8 mouse cellular contexts compared by ENCODE assay signal in the genomic region with DNA sequence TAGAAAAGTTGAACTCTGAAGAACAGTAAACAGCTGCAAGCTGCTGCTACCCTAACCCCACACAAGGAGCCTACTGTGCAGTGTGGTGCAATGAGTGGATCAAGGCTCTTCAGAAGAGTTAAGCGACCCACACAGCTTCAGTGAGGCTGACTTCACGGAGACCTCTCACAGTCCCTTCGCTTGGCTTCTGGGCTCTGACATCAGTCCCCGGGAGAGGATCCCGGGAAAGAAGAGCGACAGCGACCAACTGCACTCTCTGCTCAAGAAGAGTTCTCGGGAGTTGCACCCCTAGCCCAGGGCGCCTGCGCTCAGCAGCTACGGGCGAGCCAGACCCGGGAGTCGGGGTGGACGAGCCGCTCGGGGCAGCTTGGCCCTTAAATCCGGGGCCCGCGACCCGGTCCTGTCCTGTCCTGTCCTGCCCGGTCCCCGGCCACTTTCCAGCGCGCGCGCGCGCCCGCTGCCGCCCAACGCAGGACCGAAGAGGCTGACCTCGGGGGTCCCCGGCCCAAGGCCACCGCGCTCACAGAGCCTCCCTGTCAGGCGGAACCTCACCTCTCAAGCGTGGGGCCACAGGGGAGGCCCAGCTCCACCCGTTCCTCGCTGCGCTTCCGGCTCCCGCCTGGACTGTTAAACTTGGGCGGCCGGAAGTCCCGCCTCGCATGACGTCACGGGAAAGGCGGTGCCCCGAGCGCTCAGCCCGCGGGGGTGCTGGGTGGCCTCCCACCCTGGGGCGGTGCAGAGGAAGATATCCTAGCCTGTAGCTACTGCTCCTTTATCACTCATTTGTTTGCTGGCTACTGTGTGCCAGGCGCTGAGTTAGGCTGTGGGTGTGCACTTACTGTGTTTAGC. TPM values are rescaled to one million over a fixed set of nuclear protein-coding genes. Genes with fewer than 3 reads are reported as not detected.
DNase-seq lines count a peak whose midpoint lies in the region; ATAC-seq lines count a peak whose summit lies in the region.

A gene (minus strand): TSS at position 650 of the 849 bp plus-strand sequence.

- peak; percentile 97 for ATAC-seq in hindbrain, embryonic 13.5 days (ENCODE audit: low FRiP score)

- peaks cover 11% of the 10 kb centered on the region for H3K4me1 ChIP-seq in hindbrain, embryonic 13.5 days (replicated peaks)

- H3K4me2 ChIP-seq in hindbrain, embryonic 13.5 days: peak within 1 kb of the TSS; percentile 88

- DNase-seq in NIH3T3 (ENCODE audit: low read depth): peak; percentile 96
- peak; percentile 94 to 96 for DNase-seq in cerebellum, postnatal 10 days
- peak; percentile 75 to 83 for DNase-seq in frontal cortex, postnatal 14 days (ENCODE audit: low spot score in 2 of 2)
- peak; percentile 81 to 84 for DNase-seq in layer of hippocampus, postnatal 25 days (ENCODE audit: extremely low spot score in 1 of 2, low spot score in 1 of 2)
- peak; percentile 95 for DNase-seq in lung, postnatal 25 days (ENCODE audit: low spot score)
- DNase-seq in retina, embryonic 14.5 days (ENCODE audit: low spot score): peak; percentile 93
- peak; percentile 99 for DNase-seq in thymus, postnatal 4 days

- H3K36me3 ChIP-seq in hindbrain, embryonic 13.5 days: peaks cover 7% of the 10 kb centered on the region; the same call in 1 of the 2 replicates

- H3K27ac ChIP-seq in hindbrain, embryonic 13.5 days: peak within 1 kb of the TSS; percentile 77

- H3K27me3 ChIP-seq in hindbrain, embryonic 13.5 days: no peaks in the 10 kb centered on the region

- H3K9me3 ChIP-seq in hindbrain, embryonic 13.5 days: no peaks in the 10 kb centered on the region

- H3K9ac ChIP-seq in hindbrain, embryonic 13.5 days: peak within 1 kb of the TSS; percentile 87

- WGBS in hindbrain, embryonic 13.5 days: under 1% methylated on average over 57 of the region's 57 CpGs

- peak within 1 kb of the TSS; percentile 83 for H3K4me3 ChIP-seq in hindbrain, embryonic 13.5 days

RNA-seq across cellular contexts. Expression of the gene that starts here (rescaled TPM):
- polyA plus RNA-seq in hindbrain, embryonic 13.5 days (2015; fragmentation: Nextera tagmentation; extraction: Ambion mirVana): 19.2 and 19.5 TPM in 2 replicates
- 1 to 10 TPM; 2.9 to 3.2 TPM for total RNA-seq in layer of hippocampus, postnatal 25 days (2021)

Comparison
In these comparisons a context has a peak if more than half of its experiments do, and no peak if none do; other contexts are left out.
1. Peak in every context shown above with its lines: DNase-seq, ATAC-seq, H3K4me3 ChIP-seq and H3K27ac ChIP-seq.